Mouse (Mus musculus): ENCODE measurements at regions not wholly inside any gene's neighbourhood (a gene's known extent, or its start where the extent isn't known, plus 50 kb on each side); places are given as distances from the start of the nearest gene placed in this dataset.

GRCm38 (mm10) chr6:50885031-50885430, 230.8 kb upstream of the Npvf start:
- no peak overlapping the region for H3K27ac ChIP-seq (ENCODE audit: insufficient read depth, low read depth, low read length)
- no peak for TF ChIP-seq POLR2A (IDR thresholded peaks at IDR 0.05; ENCODE audit: low read depth, low read length)
- no peak for TF ChIP-seq CTCF (IDR thresholded peaks at IDR 0.05; ENCODE audit: extremely low read depth, insufficient read length, insufficient replicate concordance, low read depth, low read length)
- no peaks in the 10 kb centered on the region for H3K27me3 ChIP-seq (ENCODE audit: control insufficient read depth, insufficient read depth, low read length)
- H3K4me1 ChIP-seq (ENCODE audit: control insufficient read depth, insufficient read depth, insufficient read length, low read length): no peaks in the 10 kb centered on the region
- no peak overlapping the region for H3K4me3 ChIP-seq (ENCODE audit: low read depth, low read length)
- no peaks in the 10 kb centered on the region for H3K36me3 ChIP-seq (ENCODE audit: control insufficient read depth, insufficient read depth, low read length)
- 90% methylated on average over 4 of the region's 4 CpGs for WGBS

GRCm38 (mm10) chr6:50885771-50886360, 231.6 kb upstream of the Npvf start:
- WGBS: 83% methylated on average over 8 of the region's 8 CpGs
- H3K4me1 ChIP-seq (ENCODE audit: control insufficient read depth, insufficient read depth, insufficient read length, low read length): no peaks in the 10 kb centered on the region
- H3K27ac ChIP-seq (ENCODE audit: insufficient read depth, low read depth, low read length): no peak overlapping the region
- TF ChIP-seq POLR2A (IDR thresholded peaks at IDR 0.05; ENCODE audit: low read depth, low read length): no peak
- TF ChIP-seq CTCF (IDR thresholded peaks at IDR 0.05; ENCODE audit: extremely low read depth, insufficient read length, insufficient replicate concordance, low read depth, low read length): no peak
- H3K27me3 ChIP-seq (ENCODE audit: control insufficient read depth, insufficient read depth, low read length): peaks cover 1% of the 10 kb centered on the region
- no peak overlapping the region for H3K4me3 ChIP-seq (ENCODE audit: low read depth, low read length)
- no peaks in the 10 kb centered on the region for H3K36me3 ChIP-seq (ENCODE audit: control insufficient read depth, insufficient read depth, low read length)

DNA sequence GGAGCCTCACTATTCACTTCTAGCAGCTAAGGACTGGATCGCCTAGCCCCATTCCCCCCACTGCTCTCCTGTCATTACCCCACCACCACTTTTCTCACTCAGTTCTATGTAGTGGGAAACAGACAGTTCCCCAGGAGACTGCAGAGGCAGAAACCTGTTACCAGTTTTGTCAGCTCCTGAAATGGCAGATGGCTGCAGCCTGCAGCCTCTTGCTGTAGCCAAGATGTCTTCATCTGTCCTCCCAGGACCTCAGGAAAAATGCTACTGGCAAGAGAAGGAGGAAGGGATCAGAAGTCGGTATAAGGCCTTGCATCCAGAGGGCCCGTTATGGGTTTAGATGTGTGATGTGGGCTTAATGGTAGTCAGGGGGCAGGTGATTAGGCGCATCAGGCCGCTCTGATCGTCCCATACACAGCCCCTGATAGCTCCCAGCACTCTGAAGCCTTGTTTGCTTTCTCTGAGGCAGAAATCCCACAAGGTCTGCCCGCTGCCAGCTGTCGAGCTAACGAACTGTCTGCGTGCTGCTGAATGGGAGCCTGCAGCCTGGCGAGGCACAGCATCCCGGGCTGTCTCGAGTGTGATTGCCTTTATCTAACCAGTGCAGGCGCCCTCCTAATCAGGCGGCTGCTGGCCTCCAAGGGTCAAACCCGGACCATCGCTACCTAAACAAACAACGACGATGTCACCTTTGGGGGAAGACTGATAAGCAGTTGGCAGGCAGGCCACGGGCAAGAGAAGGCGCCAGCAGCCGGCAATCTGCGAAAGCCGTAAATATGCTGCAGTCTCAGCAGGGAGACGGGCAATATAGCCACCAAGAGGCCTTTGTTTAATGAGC, 236.3 kb upstream of the Npvf start:
- Histone ChIP-seq H3K27ac (ENCODE audit: insufficient read depth, low read depth, low read length) (no peak overlapping the region), H3K4me1 (ENCODE audit: control insufficient read depth, insufficient read depth, insufficient read length, low read length) (no peaks in the 10 kb centered on the region), H3K27me3 (ENCODE audit: control insufficient read depth, insufficient read depth, low read length) (peaks cover 4% of the 10 kb centered on the region), H3K36me3 (ENCODE audit: control insufficient read depth, insufficient read depth, low read length) (no peaks in the 10 kb centered on the region), H3K4me3 (ENCODE audit: low read depth, low read length) (no peak overlapping the region)
- WGBS: 16% methylated on average over 25 of the region's 25 CpGs
- TF ChIP-seq POLR2A (IDR thresholded peaks at IDR 0.05; ENCODE audit: low read depth, low read length) (no peak), CTCF (IDR thresholded peaks at IDR 0.05; ENCODE audit: extremely low read depth, insufficient read length, insufficient replicate concordance, low read depth, low read length) (no peak)

DNA sequence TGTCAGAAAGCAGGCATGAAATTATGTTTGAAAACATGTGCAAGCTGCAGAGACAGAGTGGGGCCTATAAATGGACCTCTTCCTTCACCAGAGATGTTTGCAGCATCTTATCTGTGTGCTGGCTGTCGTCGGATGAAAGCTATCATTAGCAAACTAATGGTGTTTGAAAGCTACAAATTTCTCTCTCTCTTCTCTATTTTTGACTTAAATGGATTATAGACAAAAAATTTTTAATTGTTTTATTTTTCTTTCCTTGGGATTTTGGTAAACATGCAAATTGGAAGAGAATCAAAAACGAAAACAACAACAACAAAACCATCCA, 236.9 kb upstream of the Npvf start:
- Histone ChIP-seq H3K27me3 (ENCODE audit: control insufficient read depth, insufficient read depth, low read length) (peaks cover 4% of the 10 kb centered on the region), H3K4me3 (ENCODE audit: low read depth, low read length) (no peak overlapping the region), H3K4me1 (ENCODE audit: control insufficient read depth, insufficient read depth, insufficient read length, low read length) (no peaks in the 10 kb centered on the region), H3K27ac (ENCODE audit: insufficient read depth, low read depth, low read length) (no peak overlapping the region), H3K36me3 (ENCODE audit: control insufficient read depth, insufficient read depth, low read length) (no peaks in the 10 kb centered on the region)
- no peak for TF ChIP-seq POLR2A (IDR thresholded peaks at IDR 0.05; ENCODE audit: low read depth, low read length)
- TF ChIP-seq CTCF (IDR thresholded peaks at IDR 0.05; ENCODE audit: extremely low read depth, insufficient read length, insufficient replicate concordance, low read depth, low read length): no peak
- WGBS: 36% methylated on average over 3 of the region's 3 CpGs

GRCm38 (mm10) chr6:50898792-50899191, 244.6 kb upstream of the Npvf start:
- H3K27ac ChIP-seq (ENCODE audit: insufficient read depth, low read depth, low read length): no peak overlapping the region
- no peaks in the 10 kb centered on the region for H3K36me3 ChIP-seq (ENCODE audit: control insufficient read depth, insufficient read depth, low read length)
- H3K27me3 ChIP-seq (ENCODE audit: control insufficient read depth, insufficient read depth, low read length): no peaks in the 10 kb centered on the region
- H3K4me1 ChIP-seq (ENCODE audit: control insufficient read depth, insufficient read depth, insufficient read length, low read length): no peaks in the 10 kb centered on the region
- 89% methylated on average over 3 of the region's 3 CpGs for WGBS
- no peak overlapping the region for H3K4me3 ChIP-seq (ENCODE audit: low read depth, low read length)
- TF ChIP-seq CTCF (IDR thresholded peaks at IDR 0.05; ENCODE audit: extremely low read depth, insufficient read length, insufficient replicate concordance, low read depth, low read length): no peak
- TF ChIP-seq POLR2A (IDR thresholded peaks at IDR 0.05; ENCODE audit: low read depth, low read length): no peak

DNA sequence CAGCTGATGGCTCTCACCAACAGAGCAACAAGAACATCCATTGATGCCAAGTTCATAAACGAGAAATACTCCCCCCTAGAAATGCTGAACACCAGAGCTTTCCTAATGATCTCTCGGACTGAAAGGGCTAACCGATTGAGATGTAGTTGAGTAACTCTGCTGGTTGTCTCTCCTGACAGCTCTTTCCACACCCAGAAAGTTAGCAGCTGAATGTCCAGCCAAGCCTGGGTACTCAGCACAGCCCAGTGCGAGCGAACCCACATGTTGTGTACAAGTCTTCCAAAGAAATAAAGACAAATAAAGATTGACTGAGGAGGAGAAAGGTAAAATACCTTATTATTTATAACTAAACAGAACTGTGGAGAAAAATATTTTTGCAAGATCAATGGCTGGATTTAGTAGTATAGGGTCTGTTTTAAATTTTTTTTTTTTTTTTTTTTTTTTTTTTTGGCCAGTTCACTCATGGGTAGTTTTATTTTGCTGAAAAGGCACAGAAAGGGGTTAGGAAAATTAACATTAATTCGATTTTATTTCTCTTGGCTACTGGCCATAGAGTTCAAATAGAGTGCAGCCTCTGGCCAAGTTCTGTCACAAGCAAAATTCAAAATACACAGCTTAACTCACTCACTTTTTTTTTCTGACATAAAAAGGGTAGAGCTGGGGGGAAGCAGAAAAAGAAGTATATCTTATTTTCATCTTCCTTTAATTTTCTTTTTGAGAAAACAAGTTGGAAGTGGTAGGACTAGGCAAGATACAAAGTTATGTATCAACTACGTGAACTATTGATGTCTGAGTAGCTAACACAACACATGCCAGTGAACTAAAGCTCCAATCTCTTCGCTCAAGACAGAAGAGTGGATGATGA, 261.2 kb upstream of the Npvf start:
- TF ChIP-seq POLR2A (IDR thresholded peaks at IDR 0.05; ENCODE audit: low read depth, low read length) (no peak), CTCF (IDR thresholded peaks at IDR 0.05; ENCODE audit: extremely low read depth, insufficient read length, insufficient replicate concordance, low read depth, low read length) (no peak)
- Histone ChIP-seq H3K27ac (ENCODE audit: insufficient read depth, low read depth, low read length) (no peak overlapping the region), H3K4me3 (ENCODE audit: low read depth, low read length) (no peak overlapping the region), H3K4me1 (ENCODE audit: control insufficient read depth, insufficient read depth, insufficient read length, low read length) (no peaks in the 10 kb centered on the region), H3K36me3 (ENCODE audit: control insufficient read depth, insufficient read depth, low read length) (no peaks in the 10 kb centered on the region), H3K27me3 (ENCODE audit: control insufficient read depth, insufficient read depth, low read length) (no peaks in the 10 kb centered on the region)
- WGBS: 76% methylated on average over 8 of the region's 8 CpGs

GRCm38 (mm10) chr6:50918248-50918647, 264.0 kb upstream of the Npvf start:
- Histone ChIP-seq H3K4me3 (ENCODE audit: low read depth, low read length) (no peak overlapping the region), H3K27ac (ENCODE audit: insufficient read depth, low read depth, low read length) (no peak overlapping the region), H3K27me3 (ENCODE audit: control insufficient read depth, insufficient read depth, low read length) (no peaks in the 10 kb centered on the region), H3K4me1 (ENCODE audit: control insufficient read depth, insufficient read depth, insufficient read length, low read length) (no peaks in the 10 kb centered on the region), H3K36me3 (ENCODE audit: control insufficient read depth, insufficient read depth, low read length) (no peaks in the 10 kb centered on the region)
- TF ChIP-seq POLR2A (IDR thresholded peaks at IDR 0.05; ENCODE audit: low read depth, low read length) (no peak), CTCF (IDR thresholded peaks at IDR 0.05; ENCODE audit: extremely low read depth, insufficient read length, insufficient replicate concordance, low read depth, low read length) (no peak)
- WGBS: 55% methylated on average over 3 of the region's 3 CpGs

Data from small intestine, adult 2 months (tissue).